Mouse (Mus musculus) frontal cortex, postnatal 25 days (tissue): ENCODE results near the gene Chst10.
A peak's percentile ranks its signal among the peaks of the same experiment; 100 is the strongest.

ENCODE experiments used
- DNase-seq, 2 experiments: peaks; one replicate each; pipeline ENCODE4 v3.0.0; 2022; ENCODE audit warnings: low spot score in 2 of 2

The Chst10 gene

GRCm38 (mm10) chr1:38897431-38898248, at the start of gene Chst10:
Chst10 (minus strand) TSS chr1:38898161.
- peak; percentile 67 to 71 for DNase-seq

GRCm38 (mm10) chr1:38939608-38940007, 41.6 kb upstream of the Chst10 start:
- no peak for DNase-seq

- no peak for DNase-seq
Measured at GRCm38 (mm10) chr1:38938849-38939248, 40.9 kb upstream of the Chst10 start, which contains the start of gene Nms. Nms (plus strand) TSS chr1:38939149.

- peak; percentile 14 to 21 for DNase-seq
Measured at GRCm38 (mm10) chr1:38936780-38937179, 38.8 kb upstream of the Chst10 start.

GRCm38 (mm10) chr1:38934668-38935067, 36.7 kb upstream of the Chst10 start:
- no peak for DNase-seq

- DNase-seq, result no peak
Measured at GRCm38 (mm10) chr1:38930767-38931166, 32.8 kb upstream of the Chst10 start.

- no peak for DNase-seq
Measured at GRCm38 (mm10) chr1:38929468-38929867, 31.5 kb upstream of the Chst10 start.

- DNase-seq, result no peak
Measured at GRCm38 (mm10) chr1:38928996-38929395, 31.0 kb upstream of the Chst10 start.

GRCm38 (mm10) chr1:38903985-38904384, 6.0 kb upstream of the Chst10 start:
- DNase-seq, result no peak

GRCm38 (mm10) chr1:38902571-38902970, 4.6 kb upstream of the Chst10 start:
- DNase-seq, result no peak

GRCm38 (mm10) chr1:38893081-38893480, 4.9 kb downstream of the Chst10 start:
- no peak for DNase-seq

GRCm38 (mm10) chr1:38891444-38891843, 6.5 kb downstream of the Chst10 start:
- DNase-seq, result no peak

GRCm38 (mm10) chr1:38888803-38889202, 9.2 kb downstream of the Chst10 start:
- DNase-seq, result no peak

GRCm38 (mm10) chr1:38887011-38887410, 10.9 kb downstream of the Chst10 start:
- no peak for DNase-seq

- DNase-seq, result no peak
Measured at GRCm38 (mm10) chr1:38886602-38887001, 11.4 kb downstream of the Chst10 start.

- no peak for DNase-seq
Measured at GRCm38 (mm10) chr1:38885956-38886355, 12.0 kb downstream of the Chst10 start.

GRCm38 (mm10) chr1:38883766-38884165, 14.2 kb downstream of the Chst10 start:
- DNase-seq, result no peak

GRCm38 (mm10) chr1:38882746-38883145, 15.2 kb downstream of the Chst10 start:
- no peak for DNase-seq

GRCm38 (mm10) chr1:38881366-38881765, 16.6 kb downstream of the Chst10 start:
- no peak for DNase-seq

GRCm38 (mm10) chr1:38876671-38877382, 21.1 kb downstream of the Chst10 start:
- no peak for DNase-seq

GRCm38 (mm10) chr1:38873911-38874310, 24.1 kb downstream of the Chst10 start:
- no peak for DNase-seq

GRCm38 (mm10) chr1:38871834-38872233, 26.1 kb downstream of the Chst10 start:
- no peak for DNase-seq
